Mouse (Mus musculus) spleen, postnatal 36 days (tissue): ENCODE data around the gene Abcb11.
"Not testable (repeated sequence)": the region's sequence is repeated elsewhere in the genome, so short reads cannot be mapped to it uniquely, and the experiment has no call there.

ENCODE experiments used
- DNase-seq, 2 experiments: peaks; one replicate each; pipeline ENCODE4 v3.0.0; 2022; ENCODE audit warnings: low spot score in 2 of 2, mixed read lengths in 1 of 2

Gene Abcb11

GRCm38 (mm10) chr2:69342496-69343221, at the start of gene Abcb11:
Abcb11 (minus strand) TSS chr2:69342616.
- DNase-seq = no peak

- DNase-seq = no peak
Observed at GRCm38 (mm10) chr2:69386118-69386871, 43.9 kb upstream of the Abcb11 start.

- no peak for DNase-seq
Observed at GRCm38 (mm10) chr2:69382838-69383237, 40.4 kb upstream of the Abcb11 start.

GRCm38 (mm10) chr2:69381740-69382139, 39.3 kb upstream of the Abcb11 start:
- peak in 1 of 2 experiments; percentile 6 for DNase-seq

GRCm38 (mm10) chr2:69380281-69380680, 37.9 kb upstream of the Abcb11 start, which contains the start of gene Dhrs9:
Dhrs9 (plus strand) TSS chr2:69380445.
- peak; percentile 24 to 42 for DNase-seq

- no peak for DNase-seq
Observed at GRCm38 (mm10) chr2:69379801-69380200, 37.4 kb upstream of the Abcb11 start.

GRCm38 (mm10) chr2:69376780-69377179, 34.4 kb upstream of the Abcb11 start:
- DNase-seq = no peak

DNA sequence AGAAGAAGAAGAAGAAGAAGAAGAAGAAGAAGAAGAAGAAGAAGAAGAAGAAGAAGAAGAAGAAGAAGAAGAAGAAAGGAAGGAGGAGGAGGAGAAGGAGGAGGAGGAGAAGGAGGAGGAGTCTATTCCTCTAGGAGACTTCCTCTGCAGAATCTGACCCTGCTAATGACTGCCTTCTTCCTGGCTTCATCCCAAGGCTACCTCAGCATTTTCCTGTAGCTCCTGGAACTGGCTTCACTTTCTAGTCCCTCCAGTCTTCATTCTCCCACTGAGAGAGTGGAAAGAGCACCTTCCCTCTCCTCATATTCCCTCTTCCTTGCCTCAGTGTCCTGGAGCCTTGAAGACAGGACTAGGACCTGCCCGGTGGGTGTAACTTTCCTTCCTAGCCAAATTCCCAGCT, 22.9 kb upstream of the Abcb11 start:
- no peak for DNase-seq

DNA sequence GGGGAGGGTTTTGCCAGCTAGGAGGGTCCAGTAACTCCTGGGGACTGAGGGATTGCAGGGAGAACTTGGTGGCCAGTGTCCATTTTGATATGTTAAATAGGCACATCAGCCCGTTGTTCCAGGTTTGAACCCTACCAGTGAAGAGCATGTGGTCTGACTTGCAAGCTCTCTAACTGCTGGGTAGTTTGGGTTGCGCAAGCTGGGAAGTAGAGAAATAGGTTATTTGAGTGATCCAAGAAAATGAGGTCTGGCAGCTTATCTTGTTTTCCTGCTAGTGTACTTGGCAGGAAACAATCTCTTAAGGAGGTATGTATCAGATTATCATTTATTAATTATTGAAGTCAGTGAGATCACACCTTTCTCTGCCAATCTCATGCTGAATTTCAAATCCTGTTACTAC, 22.4 kb upstream of the Abcb11 start:
- DNase-seq = no peak

DNA sequence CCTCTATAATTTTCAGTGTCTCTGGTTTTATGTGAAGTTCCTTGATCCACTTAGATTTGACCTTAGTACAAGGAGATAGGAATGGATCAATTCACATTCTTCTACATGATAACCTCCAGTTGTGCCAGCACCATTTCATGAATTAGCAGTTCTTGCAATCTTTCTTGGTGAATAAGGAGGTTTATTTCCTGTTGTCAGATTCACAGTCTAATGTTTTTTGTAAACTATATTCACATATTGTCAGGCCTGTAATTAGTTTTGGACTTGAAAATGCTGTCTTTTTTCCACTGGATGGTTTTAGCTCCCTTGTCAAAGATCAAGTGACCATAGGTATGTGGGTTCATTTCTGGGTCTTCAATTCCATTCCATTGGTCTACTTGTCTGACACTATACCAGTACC, 13.0 kb upstream of the Abcb11 start:
- not testable (repeated sequence) for DNase-seq

DNA sequence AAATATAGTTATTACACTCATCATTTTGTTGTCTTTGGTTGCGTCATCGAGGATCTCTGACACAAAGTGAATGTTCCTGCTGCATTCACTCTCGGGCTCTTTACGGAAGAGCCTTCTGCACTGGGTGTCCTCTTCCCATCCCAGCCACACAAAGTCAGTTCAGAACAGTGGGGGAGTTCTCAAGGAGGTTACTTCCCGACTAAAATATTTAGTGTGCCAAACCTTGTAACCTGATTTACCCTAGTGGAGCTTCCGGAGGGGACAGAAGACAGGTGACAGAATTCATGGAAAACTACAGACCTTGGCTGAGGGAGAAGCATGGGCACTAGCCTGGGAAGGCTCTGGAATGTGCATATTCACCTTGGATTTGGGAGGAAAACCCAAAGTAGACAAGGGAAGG, 910 bp downstream of the Abcb11 start:
- DNase-seq = no peak

- DNase-seq = not testable (repeated sequence)
Observed at GRCm38 (mm10) chr2:69331523-69331922, 10.9 kb downstream of the Abcb11 start.

DNA sequence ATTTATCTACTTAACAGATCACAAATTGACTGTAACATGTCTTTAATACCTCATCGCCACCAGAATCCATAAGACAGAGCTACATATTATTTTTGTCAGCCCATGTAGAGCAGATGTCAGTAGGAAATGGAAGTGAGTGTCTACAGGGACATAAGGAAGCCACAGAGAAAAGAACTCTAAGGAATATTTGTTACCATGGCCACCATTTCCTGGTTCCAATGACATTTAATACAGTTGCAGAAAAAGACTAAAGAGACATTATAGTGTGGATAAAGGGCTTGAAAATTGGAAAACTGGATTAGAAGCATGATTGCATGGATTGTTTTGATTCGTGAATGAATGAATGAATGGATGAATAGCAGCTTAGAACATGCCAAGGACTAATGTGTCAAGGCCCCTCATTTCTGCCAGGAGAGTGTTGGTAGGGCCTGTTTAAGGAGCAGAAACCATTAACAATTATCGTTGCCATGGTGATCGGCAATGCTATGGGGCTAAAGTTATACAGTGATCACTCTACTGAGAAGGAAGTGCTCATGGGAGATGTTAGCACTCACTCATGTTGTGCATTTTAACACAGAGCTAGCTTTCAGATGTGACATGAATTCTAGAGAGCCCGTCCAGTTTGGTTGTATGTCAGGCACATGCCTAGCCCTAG, 13.8 kb downstream of the Abcb11 start:
- DNase-seq = no peak

- no peak for DNase-seq
Observed at GRCm38 (mm10) chr2:69324881-69325660, 17.3 kb downstream of the Abcb11 start.

- DNase-seq = no peak
Observed at GRCm38 (mm10) chr2:69323018-69323417, 19.4 kb downstream of the Abcb11 start.

DNA sequence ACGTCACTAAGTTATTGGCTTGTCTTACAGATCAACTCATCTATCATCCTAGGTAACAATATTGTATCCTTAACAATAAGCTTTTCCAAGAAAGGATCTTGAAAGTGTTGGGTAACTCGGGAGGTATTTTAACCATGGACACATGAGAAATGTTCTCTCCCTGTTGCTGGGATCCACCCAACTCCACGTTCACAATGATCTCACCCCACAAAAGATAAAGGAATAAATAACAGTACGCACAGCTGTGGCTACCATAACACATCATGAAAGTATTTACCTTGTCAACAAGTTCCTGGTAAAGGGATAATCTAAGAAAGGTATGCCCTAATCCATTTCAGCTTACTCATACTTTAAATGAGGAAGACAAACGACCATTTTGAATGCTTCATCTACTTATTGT, 21.0 kb downstream of the Abcb11 start:
- DNase-seq = no peak

DNA sequence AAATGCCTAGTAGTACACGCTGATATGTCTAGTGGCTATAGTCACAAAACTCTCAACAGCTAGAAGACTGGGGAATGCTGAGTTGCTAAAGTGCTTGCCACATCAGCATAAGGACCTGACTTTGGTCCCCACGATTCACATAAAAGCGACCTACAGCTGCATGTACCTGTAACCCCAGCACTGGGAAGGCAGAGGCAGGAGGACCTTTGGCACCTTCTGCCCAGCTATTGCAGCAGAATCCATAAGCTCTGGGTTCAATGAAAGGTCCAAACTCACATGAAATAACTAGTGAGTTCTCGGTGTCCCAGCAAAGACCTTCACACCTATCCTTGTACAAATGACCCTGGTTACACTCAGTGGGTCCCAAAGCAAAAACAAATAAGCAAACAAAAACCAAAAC, 31.1 kb downstream of the Abcb11 start:
- no peak for DNase-seq

DNA sequence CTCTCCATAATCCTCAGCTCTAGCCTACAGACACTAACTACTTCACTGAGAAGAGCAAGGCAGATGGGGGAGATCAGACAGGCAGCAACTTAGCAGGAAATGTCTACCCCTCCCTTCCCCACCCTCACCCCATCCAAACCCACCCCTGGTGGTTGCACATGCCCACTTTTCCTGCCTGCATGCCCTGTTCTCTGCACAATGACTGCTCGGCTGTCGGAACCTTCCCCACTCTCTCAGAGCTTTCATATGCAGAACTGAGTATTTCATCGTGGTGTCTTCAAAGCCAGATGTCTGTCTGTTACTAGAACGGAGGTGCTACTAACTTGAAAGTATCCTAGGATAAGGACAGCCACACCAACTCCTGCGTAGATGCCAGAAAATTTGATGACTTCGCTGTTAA, 34.3 kb downstream of the Abcb11 start:
- DNase-seq = no peak

- DNase-seq = not testable (repeated sequence)
Observed at GRCm38 (mm10) chr2:69300568-69300967, 41.8 kb downstream of the Abcb11 start.

DNA sequence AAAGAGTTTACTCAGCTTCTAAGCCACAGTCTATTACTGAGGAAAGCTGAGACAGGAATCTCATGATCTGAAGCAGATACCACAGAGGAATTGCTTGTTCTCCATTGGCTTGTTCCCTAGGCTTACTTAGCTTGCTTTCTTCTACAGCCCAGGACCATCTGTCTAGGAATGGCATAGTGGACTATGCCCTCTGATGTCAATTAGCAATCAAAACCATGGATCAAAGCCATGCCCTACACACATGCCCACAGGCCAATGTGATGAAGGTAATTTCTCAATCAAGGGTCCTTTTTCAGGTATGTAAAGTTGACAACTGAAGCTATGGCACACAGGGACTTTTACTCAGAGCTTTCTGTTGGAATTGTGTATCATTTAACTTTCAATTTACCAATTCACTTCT, 47.9 kb downstream of the Abcb11 start:
- DNase-seq = no peak

GRCm38 (mm10) chr2:69288989-69289388, 53.4 kb downstream of the Abcb11 start:
- DNase-seq = no peak

DNA sequence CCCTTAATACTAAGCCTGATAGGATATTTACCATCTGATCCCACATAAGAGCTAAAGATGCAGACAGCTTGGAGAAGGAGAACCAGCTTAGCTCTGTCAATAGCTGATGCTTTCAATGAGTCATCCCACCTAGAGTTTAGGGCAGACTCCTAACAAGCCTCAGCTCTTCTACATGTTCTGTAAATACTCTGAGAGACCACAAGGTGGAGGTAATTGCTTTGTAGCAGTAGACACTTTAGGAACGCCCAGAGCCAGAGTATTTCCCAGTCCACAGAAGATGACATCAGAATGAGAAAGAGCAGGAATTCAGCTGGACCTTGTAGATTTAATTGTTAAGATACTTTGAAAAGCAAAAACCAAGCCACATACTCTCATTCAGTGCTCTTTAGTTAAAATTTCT, 66.5 kb downstream of the Abcb11 start:
- DNase-seq = no peak
